Mouse (Mus musculus) CD4-positive helper T cell, adult 2 months (primary cell): ENCODE measurements at regions not wholly inside any gene's neighbourhood (a gene's known extent, or its start where the extent isn't known, plus 50 kb on each side); places are given as distances from the start of the nearest gene placed in this dataset.

Source experiments
- DNase-seq: peaks from one replicate; pipeline ENCODE4 v3.0.0-alpha.2; 2012; ENCODE audit warnings: low read depth, missing footprints, low spot score

DNA sequence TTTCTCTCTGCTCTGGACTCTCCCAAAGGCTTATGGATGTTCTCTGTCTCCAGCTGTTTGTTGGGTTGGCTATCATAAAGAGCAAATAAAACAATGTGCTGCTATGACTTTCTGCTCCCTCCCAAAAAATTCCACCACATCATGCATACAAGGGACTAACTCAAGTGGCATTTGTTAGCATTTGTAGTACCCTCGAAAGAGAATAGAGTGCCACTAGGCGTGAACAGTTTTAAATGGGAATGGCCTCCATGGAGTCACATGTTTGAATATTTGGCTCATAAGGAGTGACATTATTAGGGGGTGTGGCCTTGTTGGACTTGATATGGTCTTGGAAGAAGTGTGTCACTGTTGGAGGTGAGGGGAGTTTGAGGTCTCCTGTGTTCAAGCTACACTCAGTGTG, 86.5 kb upstream of the Serbp1 start:
- DNase-seq = no peak

DNA sequence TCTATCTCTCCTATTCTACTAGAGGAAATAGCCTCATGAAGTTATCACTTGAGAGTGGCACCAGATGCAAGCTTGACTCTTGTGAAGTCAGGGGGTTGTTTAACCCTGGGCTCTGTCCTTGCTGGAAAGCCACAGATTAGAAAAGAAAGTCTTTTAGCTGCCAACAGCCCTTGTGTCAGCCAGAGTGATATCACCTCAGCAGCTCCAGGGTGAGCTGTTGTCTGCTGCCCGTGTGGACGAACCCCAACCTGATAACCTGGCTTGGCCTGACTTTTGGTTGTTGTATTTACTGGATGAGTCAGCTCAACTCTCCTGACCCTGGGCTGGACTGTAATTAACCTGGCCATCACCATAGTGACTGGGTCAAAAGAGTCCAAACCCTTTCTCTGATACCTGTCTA, 88.6 kb upstream of the Serbp1 start:
- DNase-seq = no peak

DNA sequence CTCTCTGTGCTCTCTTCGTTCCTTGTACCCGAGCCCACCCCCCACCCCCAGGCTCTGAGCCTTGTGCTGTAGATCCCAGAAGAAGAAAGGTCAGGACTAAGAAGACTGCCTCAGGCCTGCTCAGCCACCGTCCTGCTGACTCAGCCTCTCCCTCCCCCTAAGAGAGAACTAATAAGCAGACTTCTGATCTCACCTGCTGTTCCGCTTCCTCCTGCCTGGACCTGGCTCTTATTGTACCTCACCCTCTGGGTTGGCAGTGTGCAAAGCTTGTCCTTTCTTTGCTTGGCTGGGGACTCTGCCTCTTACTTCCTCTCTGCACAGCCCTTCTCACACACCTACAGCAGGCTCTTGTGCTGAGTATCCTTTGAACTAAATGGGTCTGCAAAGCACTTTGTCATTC, 91.3 kb upstream of the Serbp1 start:
- DNase-seq = no peak

DNA sequence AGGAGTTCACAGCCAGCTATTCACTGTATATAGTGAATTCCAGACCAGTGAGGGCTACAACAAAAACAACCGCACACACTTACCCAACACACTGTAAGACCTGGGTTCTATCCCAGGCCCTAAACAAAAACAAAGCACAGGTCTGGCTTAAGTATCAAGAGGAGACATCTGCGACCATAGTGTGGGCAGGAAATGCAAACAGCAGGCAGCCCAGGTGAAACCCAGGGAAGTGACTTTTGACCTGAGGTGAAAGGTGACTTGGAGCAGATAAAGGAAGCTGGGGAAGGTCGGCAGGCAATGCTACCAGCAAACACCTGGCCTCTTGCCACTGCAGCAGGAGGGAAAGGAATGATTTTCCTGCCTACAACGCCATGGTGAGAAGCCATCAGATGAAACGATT, 92.0 kb upstream of the Serbp1 start:
- DNase-seq = no peak

DNA sequence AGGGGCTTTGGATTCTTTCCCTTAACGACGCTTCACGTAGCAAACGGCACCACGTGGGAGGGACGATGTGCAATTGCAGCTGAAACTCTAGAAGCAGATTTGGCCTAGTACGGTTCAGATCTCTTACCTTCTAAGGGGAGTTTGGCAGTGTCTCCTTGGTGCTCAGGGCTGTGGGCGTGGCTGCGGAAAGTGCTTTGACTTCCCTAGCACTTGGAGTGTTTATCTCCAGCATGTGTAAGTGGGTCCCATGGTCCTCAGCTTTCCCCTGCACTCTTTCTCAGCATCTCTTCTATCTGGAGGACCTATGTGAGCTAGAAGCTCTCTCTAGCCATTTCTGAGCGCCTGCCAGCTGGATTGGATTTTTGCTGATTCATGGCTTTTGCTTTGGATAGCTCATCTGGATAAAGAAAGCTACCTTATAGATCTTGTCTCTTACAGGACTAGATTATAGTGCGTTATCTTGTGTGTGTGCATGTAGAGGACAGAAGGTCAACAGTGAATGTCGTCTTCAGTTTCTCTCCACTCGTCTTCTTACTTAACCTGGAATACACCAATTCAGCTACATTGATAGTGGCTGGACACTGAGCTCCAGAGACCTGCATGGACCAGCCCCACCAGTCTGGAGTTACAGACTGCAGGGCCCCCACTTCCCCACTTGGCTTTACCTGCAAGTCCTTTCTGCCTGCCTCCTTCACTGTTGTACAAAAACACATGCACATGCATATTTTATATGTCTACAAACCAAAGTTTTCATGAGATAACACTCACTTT, 92.8 kb upstream of the Serbp1 start:
- DNase-seq = no peak

DNA sequence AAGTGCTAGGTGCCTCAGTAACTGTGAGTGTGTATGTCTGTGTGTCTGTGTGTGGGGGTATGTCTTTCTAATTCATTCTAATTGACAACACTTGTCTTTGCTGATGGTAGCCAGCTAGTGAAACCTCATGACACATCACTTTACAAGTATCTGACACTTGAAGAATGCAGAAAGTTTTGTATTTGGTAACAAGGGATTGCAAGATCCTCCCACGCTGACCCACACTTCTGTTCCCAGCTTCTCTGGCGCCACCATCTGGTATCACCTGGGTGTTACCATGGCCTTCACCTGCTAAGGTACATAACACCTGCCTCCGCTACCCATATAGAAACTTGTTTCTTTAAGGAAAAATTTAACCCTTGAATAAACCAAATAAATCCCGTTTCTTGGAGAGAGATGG, 95.8 kb upstream of the Serbp1 start:
- DNase-seq = peak; percentile 49

DNA sequence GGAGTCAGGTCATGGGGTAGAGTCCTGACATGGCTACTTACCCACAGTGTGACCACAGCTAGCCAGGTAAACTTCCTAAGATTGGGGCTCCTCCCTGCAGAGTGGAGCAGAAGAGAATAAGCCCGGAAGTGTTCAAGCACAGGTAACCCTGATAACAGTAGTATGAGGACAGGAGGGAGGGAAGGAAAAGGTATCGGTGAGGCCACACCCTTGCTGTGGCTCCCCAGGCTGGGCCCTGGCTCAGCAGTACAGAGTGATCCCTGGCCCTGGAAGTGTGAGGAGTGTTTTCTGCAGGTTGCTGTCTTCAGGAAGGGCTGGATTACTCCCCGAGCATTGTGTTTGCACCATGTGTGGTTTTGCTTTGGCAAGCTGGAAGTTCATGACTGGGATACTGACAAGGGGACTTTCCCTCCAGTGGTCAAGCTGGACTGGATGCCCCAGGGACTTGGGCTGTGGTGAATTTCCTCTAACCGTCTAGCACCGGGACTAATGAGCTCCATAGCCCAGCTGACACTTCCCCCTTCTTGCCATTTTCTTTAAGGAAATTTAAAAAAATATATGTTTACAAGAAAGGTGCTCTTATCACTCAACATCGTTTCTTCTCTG, 97.2 kb upstream of the Serbp1 start:
- DNase-seq = no peak

DNA sequence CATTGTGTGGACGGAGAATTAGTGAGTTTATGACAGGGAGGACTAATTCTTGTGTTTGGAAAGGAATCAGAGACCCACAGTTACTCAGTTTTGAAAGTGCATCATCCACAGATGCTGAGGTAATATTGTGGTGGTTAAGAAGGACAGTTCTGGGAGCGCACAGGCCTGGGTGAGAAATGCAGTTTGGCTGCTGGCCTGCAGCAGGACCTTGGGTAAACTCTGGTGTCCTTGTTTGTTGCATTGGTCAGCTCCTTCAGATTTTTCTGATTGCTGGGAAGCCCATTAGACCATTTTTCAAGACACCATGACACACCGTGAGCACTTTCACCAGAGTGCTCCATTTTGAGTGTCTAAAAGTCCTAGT, 99.0 kb upstream of the Serbp1 start:
- no peak for DNase-seq

DNA sequence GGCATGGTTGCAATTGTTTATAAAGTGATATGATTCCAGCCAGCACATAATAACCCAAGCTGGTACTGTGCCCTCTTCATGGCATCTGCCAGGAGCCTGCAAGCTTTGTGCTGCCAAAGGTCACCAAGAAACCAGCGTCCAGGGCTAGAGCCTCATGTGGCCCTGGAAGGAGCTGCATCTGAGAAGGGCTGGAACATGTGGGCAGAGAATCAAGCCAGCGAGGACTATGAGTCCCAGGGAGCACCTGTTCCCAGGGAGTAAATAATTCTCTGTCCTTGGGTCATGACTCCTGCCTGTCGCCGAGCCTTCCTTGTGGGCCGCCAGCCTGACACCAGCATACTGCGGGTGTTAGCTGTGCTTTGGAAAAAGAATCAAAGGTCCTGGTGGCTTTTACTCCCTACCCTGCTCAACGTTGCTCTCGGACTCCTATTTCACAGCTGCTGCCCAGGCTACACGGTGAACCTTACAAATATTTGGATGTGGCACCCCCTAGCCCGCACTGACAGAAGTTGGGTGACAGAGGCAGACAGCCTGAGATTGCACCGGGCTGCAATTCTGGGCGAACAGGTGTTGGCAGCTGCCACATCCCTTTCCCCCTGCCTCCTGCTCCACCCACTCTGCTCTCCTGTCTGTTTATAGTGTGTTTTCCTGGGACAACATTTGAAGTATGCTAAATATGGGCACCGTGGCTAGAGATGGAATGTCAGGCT, 99.5 kb upstream of the Serbp1 start:
- no peak for DNase-seq

DNA sequence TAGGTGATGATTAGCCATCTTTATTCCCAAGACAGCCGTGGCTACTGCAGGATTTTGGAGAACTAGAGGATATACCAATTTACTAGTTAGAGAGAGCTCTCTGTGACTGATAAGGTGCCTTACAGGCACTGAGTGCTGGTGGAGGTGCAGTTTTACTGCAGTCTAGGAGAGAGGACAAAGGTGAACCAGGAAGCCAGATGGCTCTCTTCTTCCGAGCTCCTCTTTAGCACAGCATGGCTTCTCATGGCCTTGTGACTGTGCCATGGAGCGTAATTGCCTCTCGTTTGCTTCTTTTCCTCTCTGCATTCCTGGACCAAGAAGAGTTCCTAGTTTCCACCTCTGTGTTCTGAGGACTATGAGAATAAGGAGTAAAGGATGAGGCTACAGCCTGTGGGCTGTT, 100.2 kb upstream of the Gadd45a start:
- no peak for DNase-seq

DNA sequence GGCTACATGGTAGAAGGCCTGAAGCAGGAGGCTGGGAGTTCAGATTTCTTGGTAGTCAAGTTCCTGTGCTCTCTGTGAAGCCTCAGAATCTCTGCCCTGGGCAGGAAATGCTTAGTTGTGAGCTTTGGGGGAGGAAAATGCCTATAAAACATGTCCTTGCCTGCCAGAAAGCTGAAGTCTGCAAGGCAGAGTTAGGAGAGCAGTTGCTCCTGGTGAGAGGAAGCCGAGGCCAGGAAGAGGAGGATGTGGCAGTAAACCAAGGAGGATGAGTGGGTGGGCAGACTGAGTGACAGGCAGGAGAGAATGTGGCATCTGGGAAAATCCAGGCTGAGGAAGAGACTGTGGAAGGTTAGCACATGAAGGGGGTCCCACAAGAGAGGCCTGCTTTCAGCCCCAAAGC, 97.7 kb upstream of the Gadd45a start:
- no peak for DNase-seq

DNA sequence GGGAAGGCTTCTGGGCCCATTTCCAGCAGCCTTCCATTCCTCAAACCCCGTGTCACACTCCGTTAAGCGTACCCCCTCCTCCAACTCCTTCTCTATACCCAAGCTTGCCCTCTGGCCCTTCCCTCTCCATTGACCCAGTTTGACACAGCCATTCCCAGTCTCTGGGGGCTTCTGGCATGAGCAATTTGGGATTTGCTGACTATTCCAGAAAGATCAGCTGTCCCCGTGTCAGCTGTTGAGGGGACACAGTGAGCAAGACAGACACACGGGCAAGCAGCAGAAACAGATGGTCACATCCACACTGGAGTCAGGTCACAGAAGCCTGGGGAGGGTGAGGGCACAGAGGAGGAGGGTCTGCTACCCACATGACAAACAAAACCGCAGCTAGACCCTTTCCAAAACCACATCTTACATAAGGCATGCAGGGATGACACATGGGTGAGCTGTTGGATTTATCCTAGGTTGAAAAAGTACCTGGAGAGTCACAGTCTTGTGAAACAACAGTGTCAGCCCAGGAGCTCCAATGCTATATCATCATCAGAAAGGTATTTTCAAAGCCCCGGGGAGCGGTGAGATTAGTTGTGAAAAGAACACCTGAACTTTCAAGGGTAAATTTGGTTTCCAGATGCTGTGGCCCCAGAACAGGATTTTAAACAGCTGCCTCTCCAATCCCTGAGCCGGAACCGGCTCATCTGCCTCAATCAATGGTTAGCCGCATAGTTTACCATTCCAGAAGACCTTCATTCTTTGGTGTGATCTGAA, 93.5 kb upstream of the Gadd45a start:
- no peak for DNase-seq

DNA sequence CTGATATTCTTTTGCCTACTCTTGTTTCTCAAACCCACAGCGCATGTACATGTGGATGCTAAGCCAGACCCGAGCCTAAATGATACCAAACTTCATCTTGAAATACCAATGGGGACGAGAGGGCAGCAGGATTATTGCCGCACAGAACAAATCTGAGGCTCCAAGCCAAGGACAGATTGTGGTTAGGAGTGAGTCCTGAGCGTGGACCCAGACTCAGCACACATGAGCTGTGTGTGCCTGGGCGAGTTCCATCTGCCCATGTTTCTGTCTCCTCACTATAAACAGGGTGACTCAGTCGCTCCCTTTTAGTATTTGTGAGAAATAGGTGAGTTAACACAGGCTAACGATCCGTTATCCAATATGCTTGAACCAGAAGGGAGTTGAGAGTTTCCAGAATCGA, 92.4 kb upstream of the Gadd45a start:
- no peak for DNase-seq

DNA sequence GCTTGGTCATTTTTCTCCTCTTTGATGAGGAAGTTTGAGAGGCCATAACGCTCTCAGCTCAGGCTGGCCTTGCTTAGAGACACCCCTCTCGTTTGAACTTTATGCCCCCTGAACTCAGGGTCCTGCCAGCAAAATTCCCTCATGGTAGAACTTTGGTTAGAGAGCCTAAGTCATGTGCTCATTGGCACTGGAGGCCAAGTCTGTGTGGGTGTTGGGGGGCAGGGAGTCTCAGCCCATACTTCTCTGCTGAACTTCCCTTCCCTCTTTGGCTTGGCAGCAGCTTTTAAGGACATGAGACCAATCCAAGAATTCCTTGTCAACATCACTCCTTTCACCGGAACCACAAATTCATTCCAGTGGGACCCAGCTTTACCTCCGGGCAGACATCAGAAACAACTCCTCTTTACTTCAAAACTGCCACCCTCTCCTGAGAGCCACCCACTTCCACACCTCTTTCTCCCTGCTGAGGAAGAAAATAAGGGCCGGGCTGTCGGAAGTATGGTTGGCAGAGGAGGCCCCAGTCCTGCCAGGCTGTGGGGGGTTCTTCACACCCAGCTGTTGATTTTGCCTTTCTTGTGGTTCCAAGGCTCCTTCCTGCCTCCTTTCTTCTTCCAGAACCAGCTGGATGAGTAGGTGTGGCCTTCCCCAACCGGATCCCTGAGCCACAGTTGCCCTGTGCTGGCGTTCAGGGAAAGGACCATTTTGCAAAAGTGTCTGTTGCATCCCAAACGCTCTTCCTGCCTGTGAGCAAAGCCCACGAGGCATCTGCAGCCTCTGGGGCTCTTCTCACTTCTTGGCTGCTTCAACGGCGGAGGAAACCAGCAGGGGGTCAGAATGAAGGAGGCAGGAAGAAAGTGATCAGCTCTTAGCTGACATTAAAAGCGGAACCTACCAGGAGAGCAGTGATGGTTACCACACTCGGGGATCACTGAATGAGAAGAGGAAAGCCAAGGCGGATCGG, 91.5 kb upstream of the Gadd45a start:
- DNase-seq = peak; percentile 19

DNA sequence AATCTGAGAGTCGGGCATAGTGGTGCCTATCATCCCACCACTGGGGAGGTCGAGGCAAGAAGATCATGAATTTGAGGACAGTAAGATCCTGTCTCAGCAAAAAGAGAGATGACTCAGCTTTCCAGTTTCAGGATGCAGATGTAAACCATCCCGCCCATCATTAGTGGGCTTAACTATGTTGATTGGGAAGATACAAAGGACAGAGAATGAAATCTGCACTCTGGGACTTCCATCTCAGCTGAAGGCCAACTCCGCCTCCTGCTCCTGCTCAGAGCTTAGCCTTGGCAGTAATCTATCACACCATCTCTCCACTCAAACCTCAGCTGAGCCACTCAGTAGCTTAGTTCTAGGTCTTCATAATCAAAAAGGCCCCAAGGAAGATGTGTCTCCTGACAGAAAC, 90.5 kb upstream of the Gadd45a start:
- peak; percentile 24 for DNase-seq

DNA sequence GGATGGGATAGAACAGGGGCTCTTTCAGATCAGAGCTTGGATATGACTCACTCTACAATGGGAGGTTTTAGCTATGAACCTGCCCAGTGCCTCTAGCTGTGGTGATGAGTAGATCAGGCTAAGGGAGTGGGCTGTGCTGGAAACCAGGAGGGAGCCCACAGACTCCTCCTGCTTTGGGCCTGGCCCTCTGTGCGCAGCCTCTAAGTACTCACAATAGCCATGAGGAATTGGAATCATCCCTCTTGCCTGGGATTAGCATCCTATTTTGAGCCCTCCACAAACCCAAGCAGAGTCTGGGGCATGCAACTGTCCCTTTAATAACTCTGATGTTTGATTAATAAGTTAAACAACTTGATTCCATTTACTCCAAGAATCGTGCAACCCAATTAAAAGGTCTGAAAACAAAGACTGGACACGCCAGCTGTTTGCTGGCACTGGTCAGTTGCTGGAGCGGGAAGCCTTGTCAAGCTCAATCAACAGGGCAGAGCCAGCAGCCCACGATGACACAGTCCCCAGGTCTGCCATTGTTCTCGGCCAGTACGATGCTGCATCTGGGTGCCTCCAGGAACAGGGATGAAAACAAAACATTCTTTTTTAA, 88.6 kb upstream of the Gadd45a start:
- no peak for DNase-seq

DNA sequence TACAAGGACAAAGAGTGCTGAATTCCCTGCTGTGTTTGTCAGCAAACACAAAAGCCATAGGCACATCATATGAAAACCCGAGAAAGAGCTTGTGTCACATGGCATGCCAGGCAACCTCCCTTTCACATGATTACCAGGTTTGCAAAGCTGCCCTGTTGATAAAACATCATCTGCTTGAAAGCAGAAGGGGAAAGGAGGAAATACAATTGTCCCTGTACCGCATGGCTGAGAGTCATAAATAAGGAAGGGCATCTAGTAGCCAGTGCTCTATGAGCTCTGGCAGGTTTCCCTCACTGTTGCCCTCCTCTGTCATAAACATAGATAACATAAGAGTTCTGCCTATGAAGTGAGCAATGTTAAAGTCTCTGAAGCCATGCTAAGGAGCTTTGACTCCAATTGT, 86.8 kb upstream of the Gadd45a start:
- DNase-seq = no peak

DNA sequence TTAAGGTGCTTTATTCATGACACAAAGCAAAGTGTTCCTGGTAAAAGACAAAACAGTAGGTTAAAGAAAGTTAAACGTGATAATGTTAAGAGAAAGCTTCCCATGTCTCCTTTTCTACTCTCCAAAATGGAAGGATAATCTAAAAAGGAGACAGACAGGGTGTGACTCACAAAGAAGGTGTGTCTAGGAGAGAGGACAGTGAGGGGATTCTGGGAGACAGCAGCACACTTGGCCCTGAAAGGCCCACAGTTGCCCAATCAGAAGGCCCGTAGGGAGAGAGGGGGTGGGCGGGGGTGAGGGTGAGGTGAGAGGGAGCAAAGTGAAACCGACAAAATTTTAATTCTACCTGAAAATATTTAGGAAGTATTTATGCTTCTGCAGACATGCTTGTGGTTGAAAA, 85.8 kb upstream of the Gadd45a start:
- DNase-seq = no peak

DNA sequence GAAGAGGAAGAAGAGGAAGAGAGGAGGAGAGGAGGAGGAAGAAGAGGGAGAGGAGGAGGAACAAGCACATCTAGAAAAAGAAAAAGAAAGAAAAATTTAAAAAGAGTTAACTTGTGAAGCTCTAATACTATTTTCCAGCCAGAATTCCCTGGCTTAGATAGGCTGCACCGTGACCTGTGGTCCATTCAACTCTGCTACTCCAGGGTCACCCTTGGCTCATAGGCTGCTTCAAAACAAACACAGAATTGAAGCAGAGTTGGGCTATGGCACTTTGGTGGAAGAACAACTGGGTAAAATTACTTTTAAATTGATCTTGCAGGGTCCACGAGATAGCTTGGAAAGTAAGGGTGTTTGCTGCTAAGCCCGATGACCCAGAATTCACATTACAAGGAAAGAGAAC, 79.0 kb upstream of the Gadd45a start:
- no peak for DNase-seq

DNA sequence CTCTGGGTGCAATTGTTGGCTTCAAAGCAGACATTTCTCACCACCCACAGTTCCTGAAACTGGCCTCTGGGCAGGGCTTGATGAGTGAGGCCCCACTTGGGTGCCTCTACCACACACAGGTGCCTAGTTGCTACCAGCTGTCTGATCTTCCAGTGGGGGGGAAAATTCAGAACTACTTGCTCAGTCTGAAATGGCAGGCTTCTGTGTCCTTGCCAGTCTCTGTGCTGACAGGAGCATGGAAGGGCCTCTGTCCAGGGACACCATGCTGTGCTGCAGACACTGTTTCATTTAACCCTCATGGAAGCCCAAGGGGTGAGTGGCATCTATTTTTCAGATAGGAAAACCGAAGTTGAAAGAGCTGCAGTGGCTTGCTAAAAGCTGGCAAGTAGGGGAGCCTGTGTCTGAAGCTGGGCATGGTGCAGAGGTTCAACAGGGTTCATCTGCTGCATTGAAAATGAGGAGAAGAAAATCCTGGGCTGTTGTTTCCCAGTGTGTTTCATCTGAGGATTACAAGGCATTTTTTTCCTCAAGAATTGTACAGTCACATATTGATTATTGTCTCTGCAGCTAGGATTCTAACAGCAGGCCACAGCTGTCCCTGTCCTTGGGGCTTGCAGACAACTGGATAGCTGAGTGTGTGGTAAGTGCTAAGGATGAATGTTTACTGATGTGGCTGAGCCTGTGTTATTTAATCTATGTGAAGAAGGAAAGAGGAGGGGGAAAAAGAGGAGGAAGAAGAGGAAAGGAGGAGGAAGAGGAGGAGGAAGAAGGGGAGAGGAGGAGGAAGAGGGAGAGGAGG, 78.4 kb upstream of the Gadd45a start:
- no peak for DNase-seq
